Mouse (Mus musculus) embryonic facial prominence, embryonic 13.5 days (tissue): ENCODE data around the gene Cbr4. TPM values are rescaled to one million over a fixed set of nuclear protein-coding genes. Genes with fewer than 3 reads are reported as not detected.
A peak's percentile ranks its signal among the peaks of the same experiment; 100 is the strongest.

Experiments
- ATAC-seq: fragments of 200-750 bp; cut with Nextera tagmentation; 2 replicates; pipeline ENCODE4 v1.8.0; 2017; ENCODE audit warnings: low read depth; ENCODE audit not compliant: insufficient number of reproducible peaks, insufficient read depth, low FRiP score, low TSS enrichment
- H3K27ac ChIP-seq: fragments of 300-500 bp; sonication (generic); 2 replicates; pipeline ENCODE4 v1.5.1; 2015; ENCODE audit warnings: moderate library complexity, mild to moderate bottlenecking, inconsistent platforms
- H3K27me3 ChIP-seq: fragments of 300-500 bp; sonication (generic); 2 replicates; pipeline ENCODE4 v1.6.1; 2015; ENCODE audit warnings: mild to moderate bottlenecking, inconsistent platforms
- H3K36me3 ChIP-seq: fragments of 300-500 bp; sonication (generic); 2 replicates; pipeline ENCODE4 v1.6.1; 2015; ENCODE audit warnings: mild to moderate bottlenecking, inconsistent platforms
- H3K4me1 ChIP-seq: fragments of 300-500 bp; sonication (generic); 2 replicates; pipeline ENCODE4 v1.6.1; 2015; ENCODE audit warnings: inconsistent platforms
- H3K4me2 ChIP-seq: fragments of 300-500 bp; sonication (generic); 2 replicates; pipeline ENCODE4 v1.6.1; 2015; ENCODE audit warnings: moderate library complexity, mild to moderate bottlenecking, inconsistent platforms
- H3K4me3 ChIP-seq: fragments of 300-500 bp; sonication (generic); 2 replicates; pipeline ENCODE4 v1.5.1; 2015; ENCODE audit warnings: mild to moderate bottlenecking, inconsistent platforms
- H3K9ac ChIP-seq: fragments of 300-500 bp; sonication (generic); 2 replicates; pipeline ENCODE4 v1.6.1; 2015; ENCODE audit warnings: mild to moderate bottlenecking, inconsistent platforms
- H3K9me3 ChIP-seq: fragments of 300-500 bp; sonication (generic); 2 replicates; pipeline ENCODE4 v1.6.1; 2016; ENCODE audit warnings: inconsistent platforms
- WGBS: fragments of 180-500 bp; shearing (Covaris S2); methylation state at CpG from one replicate; pipeline ENCODE4 v1.1.7; 2015; ENCODE audit warnings: mixed read lengths; 5-methylcytosine and 5-hydroxymethylcytosine counted together
- polyA plus RNA-seq: library from polyadenylated mRNA; unstranded; fragments of >200 nt; fragmentation: Nextera tagmentation; extraction: Ambion mirVana; gene quantifications from 2 replicates; pipeline ENCODE4 v1.2.1, GENCODE M21; 2015

Cbr4 gene
- polyA plus RNA-seq, result 29.5 and 32.5 TPM in 2 replicates

DNA sequence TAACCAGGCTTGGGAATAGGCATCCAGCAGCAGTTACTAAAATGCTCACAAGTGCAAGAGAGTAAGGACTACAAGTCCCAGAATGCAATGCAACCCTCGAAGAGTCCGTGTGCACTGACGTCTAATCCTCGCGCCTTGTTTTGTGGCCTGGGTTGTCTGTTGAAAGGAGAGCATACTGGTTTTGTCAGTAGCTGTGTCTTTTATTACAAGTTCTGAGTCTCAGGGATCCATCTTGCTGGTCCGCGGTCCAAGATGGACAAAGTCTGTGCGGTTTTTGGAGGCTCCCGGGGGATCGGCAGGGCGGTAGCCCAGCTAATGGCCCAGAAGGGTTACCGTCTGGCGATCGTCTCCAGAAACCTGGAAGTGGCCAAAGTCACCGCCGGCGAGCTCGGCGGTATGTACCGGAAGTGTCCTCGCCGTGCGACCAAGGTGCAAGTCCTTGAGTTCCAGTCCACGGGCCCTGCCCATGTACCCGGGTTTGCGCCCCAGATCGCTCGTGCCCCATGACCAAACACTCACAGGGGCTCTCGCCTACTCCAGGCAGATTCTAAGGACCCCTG lies at the start of gene Cbr4:
Gene Cbr4 (plus strand): TSS at position 138 of the 560 bp plus-strand sequence.
- WGBS, result 2% methylated on average over 29 of the region's 29 CpGs
- peak within 1 kb of the TSS; percentile 92 for H3K27ac ChIP-seq
- peak within 1 kb of the TSS; percentile 92 for H3K9ac ChIP-seq
- peak within 1 kb of the TSS; percentile 76 for H3K4me3 ChIP-seq
- no peaks in the 10 kb centered on the region for H3K9me3 ChIP-seq
- peaks cover 7% of the 10 kb centered on the region for H3K4me1 ChIP-seq
- no peaks in the 10 kb centered on the region for H3K27me3 ChIP-seq
- peak within 1 kb of the TSS; percentile 62 for H3K4me2 ChIP-seq
- peak; percentile 83 for ATAC-seq
- H3K36me3 ChIP-seq, result peaks cover 9% of the 10 kb centered on the region

DNA sequence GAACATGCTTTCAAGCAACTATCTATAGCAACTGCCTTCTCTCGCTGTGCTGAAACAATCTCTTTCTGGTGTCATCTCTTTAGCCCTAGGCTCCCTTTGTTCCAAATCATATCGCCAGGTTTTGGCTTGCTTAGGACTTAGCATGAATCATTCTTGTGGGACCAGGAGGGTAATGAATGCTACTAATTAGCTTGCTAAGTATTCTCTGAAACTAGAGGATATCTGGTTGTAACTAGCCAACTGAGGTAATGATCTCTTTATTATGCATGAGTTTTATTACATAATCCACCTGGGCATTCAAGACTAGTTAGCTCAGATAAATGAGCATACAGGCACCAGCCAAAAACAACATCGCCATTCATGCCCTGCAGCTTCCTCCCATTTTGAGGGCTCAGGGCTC lies 44.5 kb upstream of the Cbr4 start:
- 86% methylated on average over 3 of the region's 3 CpGs for WGBS
- no peaks in the 10 kb centered on the region for H3K27me3 ChIP-seq
- H3K9ac ChIP-seq, result no peak overlapping the region
- ATAC-seq, result no peak
- no peak overlapping the region for H3K27ac ChIP-seq
- 0 out of 2 replicates have a peak, but pooled peaks cover 4% of the 10 kb centered on the region for H3K9me3 ChIP-seq
- no peaks in the 10 kb centered on the region for H3K4me1 ChIP-seq
- no peak overlapping the region for H3K4me2 ChIP-seq
- no peaks in the 10 kb centered on the region for H3K36me3 ChIP-seq
- no peak overlapping the region for H3K4me3 ChIP-seq

DNA sequence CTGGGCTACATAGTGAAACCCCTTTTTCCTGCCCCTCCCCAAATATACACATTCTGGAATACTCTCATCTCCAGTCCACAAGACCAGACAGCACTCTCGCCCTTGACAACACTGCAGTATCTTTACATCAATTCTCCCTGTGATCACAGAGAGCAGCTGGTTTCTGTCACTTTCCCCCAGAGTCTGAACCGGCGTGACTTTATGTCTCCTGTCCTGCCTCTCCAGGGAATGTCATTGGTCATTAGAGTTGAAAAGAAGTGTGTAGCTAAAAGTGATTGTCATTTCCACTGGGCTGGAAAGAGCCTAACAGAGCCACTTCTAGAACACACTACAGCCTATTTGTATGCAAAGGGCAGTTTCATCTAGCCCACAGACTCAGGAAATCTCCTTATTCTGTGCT lies 43.2 kb upstream of the Cbr4 start:
- 58% methylated on average over 3 of the region's 3 CpGs for WGBS
- Histone ChIP-seq H3K4me3 (no peak overlapping the region), H3K4me1 (no peaks in the 10 kb centered on the region), H3K36me3 (no peaks in the 10 kb centered on the region), H3K9ac (no peak overlapping the region), H3K27ac (no peak overlapping the region), H3K27me3 (no peaks in the 10 kb centered on the region), H3K4me2 (no peak overlapping the region), H3K9me3 (0 out of 2 replicates have a peak, but pooled peaks cover 4% of the 10 kb centered on the region)
- ATAC-seq, result no peak

DNA sequence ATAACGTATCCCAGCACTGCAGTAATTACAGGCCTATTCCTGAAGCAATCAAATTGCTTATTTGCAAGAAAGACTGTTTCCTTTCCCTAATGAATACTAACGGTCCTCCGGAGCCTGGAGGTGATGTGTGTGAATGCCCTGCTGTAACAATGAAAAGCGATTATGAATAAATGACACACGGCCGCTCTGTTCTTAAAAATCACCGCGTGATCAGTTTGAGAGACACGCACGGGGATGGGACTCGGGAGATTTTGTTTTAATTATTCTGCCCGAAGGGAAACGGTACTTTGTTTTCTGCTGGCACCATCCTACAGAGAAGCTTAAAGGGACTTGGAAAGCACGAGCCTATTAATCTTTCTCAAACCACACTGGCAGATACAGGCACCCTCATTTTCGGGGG lies 41.2 kb upstream of the Cbr4 start:
- WGBS, result 48% methylated on average over 15 of the region's 15 CpGs
- Histone ChIP-seq H3K27ac (no peak overlapping the region), H3K4me1 (no peaks in the 10 kb centered on the region), H3K27me3 (no peaks in the 10 kb centered on the region), H3K4me3 (no peak overlapping the region), H3K36me3 (no peaks in the 10 kb centered on the region), H3K4me2 (peak overlapping the region; percentile 30), H3K9ac (no peak overlapping the region), H3K9me3 (no peaks in the 10 kb centered on the region)
- ATAC-seq, result no peak

DNA sequence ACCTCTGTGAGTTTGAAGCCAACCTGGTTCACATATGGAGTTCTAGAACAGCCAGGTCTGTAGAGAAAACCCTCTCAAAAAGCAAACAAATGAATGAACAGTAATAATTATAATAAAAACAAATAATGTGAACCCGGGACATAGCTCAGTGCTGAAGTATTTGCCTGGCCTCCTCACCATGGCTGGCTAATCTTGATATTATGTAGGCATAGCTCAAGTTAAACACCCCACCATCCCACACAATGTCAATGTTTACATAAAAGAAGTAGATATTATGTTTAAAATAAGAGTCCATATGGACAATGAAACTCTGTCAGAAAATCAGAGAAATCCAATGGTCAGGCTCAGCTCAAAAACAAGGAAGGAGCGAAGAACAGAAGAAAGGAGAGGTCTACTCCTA lies 39.4 kb upstream of the Cbr4 start:
- H3K27me3 ChIP-seq, result no peaks in the 10 kb centered on the region
- no peaks in the 10 kb centered on the region for H3K9me3 ChIP-seq
- no peak overlapping the region for H3K9ac ChIP-seq
- H3K4me1 ChIP-seq, result no peaks in the 10 kb centered on the region
- H3K4me2 ChIP-seq, result no peak overlapping the region
- H3K4me3 ChIP-seq, result no peak overlapping the region
- no peak overlapping the region for H3K27ac ChIP-seq
- no peaks in the 10 kb centered on the region for H3K36me3 ChIP-seq
- 84% methylated on average over 2 of the region's 2 CpGs for WGBS
- no peak for ATAC-seq

DNA sequence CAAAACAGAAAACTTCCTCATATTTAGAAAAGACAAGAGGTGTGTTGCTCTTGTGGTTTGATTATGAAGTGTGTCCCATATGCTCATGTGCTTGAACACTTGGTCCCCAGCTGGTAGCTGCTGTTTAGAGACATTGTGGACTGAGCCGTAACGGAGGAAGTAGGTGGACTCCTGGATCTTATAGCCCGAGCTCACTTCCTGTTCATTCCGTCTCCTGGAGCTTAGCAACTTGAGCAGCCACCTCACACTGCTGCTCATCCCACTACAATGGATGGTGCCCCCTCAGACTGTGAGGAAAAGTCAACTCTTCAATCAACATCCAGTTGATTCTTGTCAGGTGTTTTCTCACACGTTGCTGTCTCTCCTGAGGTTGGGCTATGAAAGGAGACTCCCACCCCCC lies 38.7 kb upstream of the Cbr4 start:
- H3K4me1 ChIP-seq, result no peaks in the 10 kb centered on the region

DNA sequence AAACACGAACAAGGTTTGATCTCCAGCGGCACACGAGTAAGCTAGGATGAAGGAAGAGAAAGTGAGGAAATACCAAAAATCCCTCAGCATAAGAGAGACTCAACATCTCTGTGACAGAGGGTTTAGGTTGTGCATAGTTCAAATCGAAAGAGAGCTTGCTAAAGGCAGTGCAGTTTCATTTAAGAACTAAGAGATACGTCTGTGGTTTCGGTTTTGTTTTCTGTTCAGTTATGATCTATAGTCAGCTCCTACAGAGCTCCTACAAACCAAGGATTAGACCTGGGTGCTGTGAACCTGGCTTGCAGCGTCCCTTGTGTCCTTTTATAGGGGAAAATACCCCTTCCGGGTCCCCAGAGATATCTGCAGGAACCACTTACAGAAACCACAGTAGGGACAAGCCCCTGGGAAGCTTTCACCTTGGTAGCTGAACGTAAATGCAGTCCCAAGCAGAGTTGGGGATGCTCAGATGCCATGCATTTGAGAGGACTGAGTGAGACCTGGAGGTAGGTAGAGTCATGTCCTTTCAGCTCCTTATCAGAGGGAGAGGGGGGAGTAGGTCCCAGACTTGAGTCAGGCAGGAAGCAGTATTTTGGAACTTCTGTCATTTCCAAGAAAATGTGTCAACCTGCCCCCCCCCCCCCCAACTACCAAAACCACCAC lies 36.5 kb upstream of the Cbr4 start:
- H3K4me3 ChIP-seq, result no peak overlapping the region
- no peaks in the 10 kb centered on the region for H3K36me3 ChIP-seq
- H3K9ac ChIP-seq, result no peak overlapping the region
- ATAC-seq, result no peak
- no peaks in the 10 kb centered on the region for H3K27me3 ChIP-seq
- H3K4me1 ChIP-seq, result no peaks in the 10 kb centered on the region
- H3K4me2 ChIP-seq, result no peak overlapping the region
- 85% methylated on average over 9 of the region's 9 CpGs for WGBS
- no peaks in the 10 kb centered on the region for H3K9me3 ChIP-seq
- no peak overlapping the region for H3K27ac ChIP-seq

More for the DNA sequence above, 38.7 kb upstream of the Cbr4 start:
- no peak overlapping the region for H3K4me3 ChIP-seq
- no peak overlapping the region for H3K27ac ChIP-seq
- H3K9me3 ChIP-seq, result no peaks in the 10 kb centered on the region
- no peaks in the 10 kb centered on the region for H3K36me3 ChIP-seq
- no peak overlapping the region for H3K4me2 ChIP-seq
- WGBS, result 68% methylated on average over 5 of the region's 5 CpGs
- ATAC-seq, result no peak
- H3K27me3 ChIP-seq, result no peaks in the 10 kb centered on the region
- H3K9ac ChIP-seq, result no peak overlapping the region

DNA sequence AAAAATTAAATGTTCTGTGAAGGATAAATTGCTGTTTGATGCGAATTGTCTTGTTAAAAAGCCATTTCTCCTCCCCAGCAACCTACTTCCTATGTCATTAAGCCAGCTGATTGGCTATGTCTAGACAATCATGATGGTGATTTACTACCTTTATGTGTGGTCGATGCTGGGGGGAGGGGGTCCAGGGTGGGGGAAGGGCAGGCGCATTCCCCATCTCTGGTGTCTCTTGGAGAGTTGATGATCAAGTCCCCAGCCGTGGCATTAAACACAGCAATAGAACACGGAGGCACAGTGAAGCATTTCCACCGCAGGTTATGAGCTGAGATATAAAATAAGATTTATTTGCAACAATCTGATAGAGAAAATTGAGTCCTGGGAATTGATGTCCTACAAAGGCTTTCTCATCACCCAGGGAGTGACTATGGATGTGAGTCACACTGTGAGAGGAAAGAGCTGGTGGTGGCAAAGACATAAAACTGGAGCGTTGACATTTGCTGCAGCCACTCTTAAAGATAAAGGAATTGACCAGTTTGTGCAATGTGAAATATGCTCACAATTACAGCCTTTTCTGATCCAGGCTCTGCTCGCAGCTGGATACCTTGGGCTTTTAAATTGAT lies 35.7 kb upstream of the Cbr4 start:
- Histone ChIP-seq H3K36me3 (no peaks in the 10 kb centered on the region), H3K27me3 (no peaks in the 10 kb centered on the region), H3K4me2 (no peak overlapping the region), H3K4me3 (no peak overlapping the region), H3K9me3 (no peaks in the 10 kb centered on the region), H3K4me1 (no peaks in the 10 kb centered on the region), H3K9ac (no peak overlapping the region), H3K27ac (no peak overlapping the region)
- 84% methylated on average over 8 of the region's 8 CpGs for WGBS
- no peak for ATAC-seq

DNA sequence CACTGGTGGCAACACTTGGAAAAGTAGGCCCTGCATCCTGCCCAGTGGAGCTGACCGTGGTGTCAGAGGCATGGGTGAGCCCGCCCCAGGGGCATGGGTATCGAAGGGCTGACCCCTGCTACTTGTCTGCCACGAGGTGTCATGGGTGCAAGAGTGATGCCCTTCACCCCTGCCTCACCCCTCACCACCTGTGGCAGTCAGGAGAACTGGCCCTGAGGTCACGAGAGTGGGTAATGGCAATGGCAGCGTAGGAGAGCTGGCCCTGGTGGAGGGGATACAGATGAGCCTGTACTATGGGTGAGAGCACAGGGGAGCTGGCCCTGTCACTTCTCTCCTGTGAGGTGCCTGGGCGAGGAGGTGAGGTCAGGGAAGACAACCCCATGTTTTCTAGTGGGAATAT lies 27.8 kb upstream of the Cbr4 start:
- no peak for ATAC-seq
- 88% methylated on average over 7 of the region's 7 CpGs for WGBS
- H3K4me1 ChIP-seq, result no peaks in the 10 kb centered on the region

DNA sequence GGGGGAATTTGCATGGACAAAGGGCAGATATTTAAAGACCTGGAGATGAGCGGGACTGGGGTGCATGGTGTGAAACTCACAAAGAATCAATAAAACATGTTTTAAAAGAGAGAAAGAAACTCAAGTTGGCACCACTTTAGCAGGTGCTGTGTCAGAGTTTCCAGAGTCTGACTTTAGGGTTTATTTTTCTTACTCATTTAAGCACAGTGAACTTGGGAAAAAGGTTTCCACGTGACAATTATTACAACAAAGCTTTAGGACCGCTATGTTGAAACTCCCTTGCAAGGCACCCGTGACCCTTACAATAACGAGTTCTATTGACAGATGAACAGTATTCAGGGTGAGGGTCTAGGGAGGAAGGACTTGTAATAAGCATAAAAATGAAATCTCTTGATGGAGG lies 25.3 kb upstream of the Cbr4 start:
- Histone ChIP-seq H3K9ac (no peak overlapping the region), H3K27ac (no peak overlapping the region), H3K4me2 (no peak overlapping the region), H3K27me3 (no peaks in the 10 kb centered on the region), H3K4me1 (no peaks in the 10 kb centered on the region), H3K36me3 (no peaks in the 10 kb centered on the region), H3K4me3 (no peak overlapping the region), H3K9me3 (no peaks in the 10 kb centered on the region)
- no peak for ATAC-seq
- 82% methylated on average over 5 of the region's 5 CpGs for WGBS

More for the DNA sequence above, 27.8 kb upstream of the Cbr4 start:
- no peaks in the 10 kb centered on the region for H3K27me3 ChIP-seq
- H3K36me3 ChIP-seq, result no peaks in the 10 kb centered on the region
- H3K9me3 ChIP-seq, result no peaks in the 10 kb centered on the region
- H3K27ac ChIP-seq, result no peak overlapping the region
- no peak overlapping the region for H3K4me2 ChIP-seq
- no peak overlapping the region for H3K9ac ChIP-seq
- H3K4me3 ChIP-seq, result no peak overlapping the region

DNA sequence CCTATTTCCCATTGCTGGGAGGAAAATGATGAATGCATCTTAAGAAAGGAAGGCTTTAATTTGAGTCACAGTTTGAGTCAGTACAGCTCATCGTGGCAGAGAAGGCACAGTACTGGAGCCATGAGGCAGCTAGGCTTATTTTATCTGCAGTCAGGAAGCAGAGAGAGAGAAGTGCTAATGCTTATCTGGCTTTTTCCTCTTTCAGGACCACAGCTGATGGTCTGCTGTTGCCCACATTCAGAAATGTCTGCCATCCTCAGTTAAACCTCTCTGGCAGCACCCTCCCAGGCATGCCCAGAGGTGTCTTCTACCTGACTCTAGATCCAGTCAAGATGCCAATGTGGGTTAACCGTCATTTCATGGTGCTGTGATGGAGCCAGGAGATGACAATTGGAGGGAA lies 23.1 kb upstream of the Cbr4 start:
- no peak overlapping the region for H3K27ac ChIP-seq
- peaks cover 3% of the 10 kb centered on the region; the same call in 1 of the 2 replicates for H3K4me1 ChIP-seq
- H3K9ac ChIP-seq, result no peak overlapping the region
- WGBS, result 70% methylated on average over 2 of the region's 2 CpGs
- no peaks in the 10 kb centered on the region for H3K9me3 ChIP-seq
- no peak overlapping the region for H3K4me2 ChIP-seq
- H3K36me3 ChIP-seq, result no peaks in the 10 kb centered on the region
- H3K4me3 ChIP-seq, result no peak overlapping the region
- ATAC-seq, result no peak
- no peaks in the 10 kb centered on the region for H3K27me3 ChIP-seq
